Mouse (Mus musculus) bone marrow macrophage, adult 2 months (primary cell): ENCODE measurements around the gene Chrna5. TPM values are rescaled to one million over a fixed set of nuclear protein-coding genes. Genes with fewer than 3 reads are reported as not detected.

Source experiments
- H3K27ac ChIP-seq: 2 replicates; pipeline ENCODE4 v1.5.1; 2012; ENCODE audit warnings: low read depth, low read length; ENCODE audit not compliant: insufficient read depth
- H3K4me1 ChIP-seq: 2 replicates; pipeline ENCODE4 v1.6.1; 2012; ENCODE audit warnings: low read length; ENCODE audit not compliant: control insufficient read depth, insufficient read depth
- H3K4me3 ChIP-seq: 2 replicates; pipeline ENCODE4 v1.5.1; 2012; ENCODE audit warnings: mild to moderate bottlenecking, low read length, moderate library complexity; ENCODE audit not compliant: insufficient read depth
- CTCF ChIP-seq: IDR thresholded peaks from 2 replicates; pipeline ENCODE4 v1.5.1; 2012; ENCODE audit warnings: low read depth, mild to moderate bottlenecking, low read length, moderate library complexity
- POLR2A ChIP-seq: IDR thresholded peaks from 2 replicates; pipeline ENCODE4 v1.6.1; 2012; ENCODE audit warnings: mild to moderate bottlenecking, low read depth, low read length, borderline replicate concordance
- polyA plus RNA-seq: library from polyadenylated mRNA; stranded (reverse); fragments of >200 nt; gene quantifications from 2 replicates; pipeline ENCODE4 v1.2.4, GENCODE M21; 2012; ENCODE audit not compliant: missing spikeins, insufficient read depth, insufficient read length

The Chrna5 gene
- polyA plus RNA-seq, 1 experiment, result not detected

DNA sequence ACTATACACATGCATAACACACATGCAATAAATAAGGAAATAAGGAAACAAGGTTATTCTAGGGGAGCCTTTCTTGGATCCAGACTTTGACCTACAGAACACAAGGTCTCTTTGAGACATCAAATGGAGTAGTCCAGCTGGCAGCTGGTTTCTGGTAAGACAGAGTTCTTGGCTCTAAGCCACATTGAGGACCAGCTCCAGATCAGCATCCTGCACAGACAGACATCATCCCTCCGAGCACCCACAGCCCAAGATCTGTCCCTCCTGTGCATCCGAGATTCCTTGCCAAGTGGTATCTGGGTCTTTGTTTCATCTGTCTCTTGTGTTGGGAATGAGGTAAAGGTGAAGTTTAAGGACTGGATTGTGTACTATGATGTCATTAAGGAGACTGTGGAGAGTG lies 64.3 kb downstream of the Chrna5 start:
- H3K4me1 ChIP-seq, result no peaks in the 10 kb centered on the region
- H3K27ac ChIP-seq, result no peak overlapping the region
- H3K4me3 ChIP-seq, result no peak overlapping the region
- no peak for TF ChIP-seq CTCF
- TF ChIP-seq POLR2A, result no peak

DNA sequence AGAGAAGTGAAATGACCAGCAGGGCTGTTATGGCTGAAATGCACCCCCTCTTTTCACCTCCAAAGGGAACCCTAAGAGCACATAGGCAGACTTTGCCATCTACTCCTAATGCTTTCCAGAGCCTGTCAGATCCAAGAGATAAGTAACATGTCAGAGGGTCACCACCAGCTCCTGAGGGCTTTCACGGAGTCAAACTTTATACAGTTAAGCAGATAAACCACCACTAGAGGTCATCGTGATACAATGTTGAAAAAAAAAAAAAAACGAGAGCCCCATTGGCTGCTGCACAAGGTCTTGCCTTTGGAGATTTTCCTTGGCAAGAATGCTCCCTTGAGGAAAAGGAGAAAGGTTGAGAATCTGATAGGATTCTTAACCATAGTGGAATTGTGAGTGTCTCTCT lies 66.1 kb downstream of the Chrna5 start:
- Histone ChIP-seq H3K4me3 (no peak overlapping the region), H3K4me1 (peaks cover 2% of the 10 kb centered on the region; the same call in 1 of the 2 replicates), H3K27ac (no peak overlapping the region)
- TF ChIP-seq POLR2A, result no peak
- no peak for TF ChIP-seq CTCF

DNA sequence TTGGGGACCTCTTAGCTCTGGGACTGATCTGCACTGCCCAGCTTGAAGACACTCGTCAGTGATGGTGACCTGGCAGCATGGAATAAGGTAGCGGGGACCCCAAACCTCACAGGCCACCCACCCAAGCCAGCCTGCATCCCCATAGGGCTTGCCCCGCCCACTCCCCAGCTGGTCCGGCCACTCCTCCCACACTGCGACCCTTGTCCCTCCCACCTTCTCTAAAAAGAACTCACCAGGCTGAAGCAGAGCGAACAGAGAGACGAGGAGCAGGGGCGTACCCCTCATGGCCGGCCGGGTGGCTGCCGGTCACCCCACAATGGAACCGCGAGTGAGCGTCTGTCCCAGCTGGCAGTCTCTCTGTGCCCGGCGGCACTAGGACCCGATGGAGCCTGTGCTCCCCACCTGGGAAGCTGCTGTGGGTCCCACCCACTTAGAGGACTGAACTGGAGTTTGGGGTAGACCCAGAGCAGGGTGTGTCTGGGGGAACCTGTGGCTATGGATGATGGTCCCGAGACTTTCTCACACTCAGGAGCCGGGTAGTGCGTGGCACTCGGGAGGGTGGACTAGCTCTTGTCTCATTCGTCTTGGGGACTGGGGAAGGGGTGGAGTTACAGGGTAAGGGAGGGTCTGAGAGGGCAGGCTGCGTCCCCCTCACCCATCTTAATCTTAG lies 67.7 kb downstream of the Chrna5 start, which contains the start of gene Chrnb4:
TSS of gene Chrnb4 (minus strand) at position 569 of the 670 bp plus-strand sequence.
- TF ChIP-seq POLR2A (no peak), CTCF (no peak)
- H3K4me3 ChIP-seq, result peak within 1 kb of the TSS; percentile 33
- H3K4me1 ChIP-seq, result peaks cover 2% of the 10 kb centered on the region; the same call in 1 of the 2 replicates
- no peak within 1 kb of the TSS for H3K27ac ChIP-seq

GRCm38 (mm10) chr9:55055386-55055930 lies 74.8 kb downstream of the Chrna5 start:
- no peak for TF ChIP-seq CTCF
- TF ChIP-seq POLR2A, result no peak
- H3K4me1 ChIP-seq, result peaks cover 2% of the 10 kb centered on the region; the same call in 1 of the 2 replicates
- H3K27ac ChIP-seq, result no peak overlapping the region
- H3K4me3 ChIP-seq, result no peak overlapping the region

Other genes starting within 250 kb of the Chrna5 start
- gene Wdr61, start 246.4 kb upstream of the Chrna5 start, polyA plus RNA-seq, result 32.7 and 39.9 TPM in 2 replicates
- not detected in 2 replicates for gene Crabp1, start 216.1 kb upstream of the Chrna5 start, polyA plus RNA-seq
- gene Ireb2, start 117.1 kb upstream of the Chrna5 start, polyA plus RNA-seq, result 33.2 and 36.4 TPM in 2 replicates
- gene Hykk, start 63.6 kb upstream of the Chrna5 start, polyA plus RNA-seq, result 0.47 and 0.78 TPM in 2 replicates
- 159 and 175 TPM in 2 replicates for gene Psma4, start 30.1 kb upstream of the Chrna5 start, polyA plus RNA-seq
- gene AY074887, start 29.9 kb upstream of the Chrna5 start, polyA plus RNA-seq, result 1.1 and 1.2 TPM in 2 replicates
- gene Chrna3, start 45.7 kb downstream of the Chrna5 start, polyA plus RNA-seq, result not detected in 2 replicates
- not detected in 2 replicates for gene Chrnb4, start 67.9 kb downstream of the Chrna5 start, polyA plus RNA-seq
- gene Ube2q2, start 168.0 kb downstream of the Chrna5 start, polyA plus RNA-seq, result 54.6 and 56.9 TPM in 2 replicates
- 27.9 and 29.4 TPM in 2 replicates for gene Fbxo22, start 228.0 kb downstream of the Chrna5 start, polyA plus RNA-seq